Mouse (Mus musculus) central nervous system, embryonic 11.5 days (tissue): ENCODE data around the gene Lig3. TPM values are rescaled to one million over a fixed set of nuclear protein-coding genes. Genes with fewer than 3 reads are reported as not detected.

Source experiments
- polyA plus RNA-seq: library from polyadenylated mRNA; depleted of rRNA; stranded (reverse); fragments of >200 nt; gene quantifications from 2 replicates; pipeline ENCODE4 v1.2.3, GENCODE M21; 2012; rRNA removed

The Lig3 gene
- polyA plus RNA-seq: 42.7 and 49.0 TPM in 2 replicates

DNA sequence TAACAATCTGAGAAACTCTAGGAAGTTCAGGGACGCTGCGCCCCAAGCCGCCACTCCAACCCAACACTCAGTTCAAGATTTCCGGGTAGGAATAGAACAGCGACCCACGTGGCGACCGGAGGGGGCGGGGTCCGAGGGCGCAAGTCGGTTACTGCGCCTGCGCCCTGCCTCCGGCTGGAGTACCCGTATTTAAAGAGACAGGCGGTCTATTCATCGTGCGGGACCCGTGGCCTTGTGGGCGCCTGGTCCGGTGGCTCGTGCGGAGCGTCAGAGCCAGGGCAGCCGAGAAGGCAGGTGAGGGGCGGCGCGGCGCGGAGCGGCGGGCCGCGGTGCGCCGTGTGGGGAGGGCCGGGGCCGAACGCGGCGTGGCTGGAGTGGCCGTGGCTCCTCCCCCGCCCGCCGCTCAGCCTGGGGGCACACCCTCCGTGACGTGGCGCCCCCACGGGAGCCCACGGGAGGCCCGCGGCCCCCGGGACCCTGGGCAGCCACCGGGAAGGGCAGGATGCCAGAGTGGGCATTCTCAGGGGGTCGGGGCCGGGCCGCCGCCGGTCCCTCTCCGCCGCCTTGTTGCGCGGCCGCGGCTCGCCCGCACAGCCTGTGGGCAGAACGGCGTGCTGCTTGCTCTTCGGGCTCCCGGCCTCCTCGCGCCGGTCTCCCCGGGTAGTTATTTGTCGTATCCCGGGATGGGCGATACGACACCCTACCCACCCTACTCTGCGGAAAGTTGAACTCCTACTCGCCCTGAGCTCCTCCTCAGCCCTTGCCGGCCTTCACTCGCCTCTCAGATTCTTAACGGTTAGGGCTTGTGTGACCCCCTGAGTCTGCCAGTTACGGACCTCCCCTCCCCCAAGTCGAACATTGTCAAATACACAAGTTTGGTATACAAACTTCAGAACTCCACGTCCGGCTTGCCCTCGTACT lies at the start of gene Lig3:
Gene Lig3, plus strand, starts transcription at position 126 of the 921 bp plus-strand sequence.

DNA sequence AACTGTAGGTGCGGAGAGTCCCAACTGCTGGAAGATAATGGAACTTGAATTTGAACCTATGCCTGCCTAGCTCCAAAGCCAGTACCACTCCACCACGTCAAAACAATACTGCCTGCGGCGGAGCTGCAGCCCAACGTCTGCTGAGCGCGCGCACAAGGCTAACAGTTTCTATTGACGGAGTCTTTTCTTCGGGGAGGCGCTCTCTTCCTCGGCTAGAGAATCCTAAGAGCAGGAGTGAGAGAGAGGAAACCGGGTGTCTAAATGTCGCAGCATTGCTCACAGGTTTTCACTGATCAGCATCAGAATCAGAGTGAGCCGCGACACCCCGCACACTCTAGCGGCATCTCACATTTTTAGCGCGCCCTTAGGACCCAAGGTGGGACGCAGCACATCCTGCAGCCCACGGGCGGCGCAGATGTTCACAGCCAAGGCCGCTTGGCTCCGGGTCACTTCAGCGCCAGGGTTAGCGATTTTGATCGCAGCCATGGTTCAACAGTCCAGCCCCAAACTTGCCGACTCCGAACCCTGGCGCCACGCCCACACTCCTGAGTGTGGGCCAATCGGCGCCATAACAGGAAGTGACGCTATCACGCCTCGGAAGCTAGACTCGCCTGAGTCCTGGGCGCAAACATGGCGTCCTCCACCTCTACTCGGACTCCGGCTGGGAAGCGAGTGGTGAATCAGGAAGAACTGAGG lies 17.0 kb upstream of the Lig3 start, which contains the start of the genes Cct6b and Zfp830:
Gene Cct6b, minus strand, starts transcription at position 580 of the 696 bp plus-strand sequence.
Gene Zfp830, plus strand, starts transcription at position 604 of the 696 bp plus-strand sequence.

Other genes starting within 250 kb of the Lig3 start
- gene Cct6b, start 16.8 kb upstream of the Lig3 start, polyA plus RNA-seq: 0.32 and 0.37 TPM in 2 replicates
- gene Zfp830, start 16.8 kb upstream of the Lig3 start, polyA plus RNA-seq: 20.6 and 37.9 TPM in 2 replicates
- 6.0 and 7.9 TPM in 2 replicates for gene Rffl, start 90.1 kb downstream of the Lig3 start, polyA plus RNA-seq
- 12.1 and 12.5 TPM in 2 replicates for gene Rad51d, start 109.5 kb downstream of the Lig3 start, polyA plus RNA-seq
- gene Fndc8, start 111.0 kb downstream of the Lig3 start, polyA plus RNA-seq: 0.04 TPM in 1 of 2 replicates, not detected in the other
- gene Nle1, start 127.3 kb downstream of the Lig3 start, polyA plus RNA-seq: 46.6 and 61.5 TPM in 2 replicates
- gene Unc45b, start 129.4 kb downstream of the Lig3 start, polyA plus RNA-seq: 2.1 and 7.7 TPM in 2 replicates
- 0.71 and 0.74 TPM in 2 replicates for gene Slfn5, start 170.2 kb downstream of the Lig3 start, polyA plus RNA-seq
- 6.4 and 8.4 TPM in 2 replicates for gene Slfn9, start 210.7 kb downstream of the Lig3 start, polyA plus RNA-seq
- 0.17 and 0.22 TPM in 2 replicates for gene Slfn8, start 239.7 kb downstream of the Lig3 start, polyA plus RNA-seq